ENCODE assay signal across 10 mouse cellular contexts in the genomic region with DNA sequence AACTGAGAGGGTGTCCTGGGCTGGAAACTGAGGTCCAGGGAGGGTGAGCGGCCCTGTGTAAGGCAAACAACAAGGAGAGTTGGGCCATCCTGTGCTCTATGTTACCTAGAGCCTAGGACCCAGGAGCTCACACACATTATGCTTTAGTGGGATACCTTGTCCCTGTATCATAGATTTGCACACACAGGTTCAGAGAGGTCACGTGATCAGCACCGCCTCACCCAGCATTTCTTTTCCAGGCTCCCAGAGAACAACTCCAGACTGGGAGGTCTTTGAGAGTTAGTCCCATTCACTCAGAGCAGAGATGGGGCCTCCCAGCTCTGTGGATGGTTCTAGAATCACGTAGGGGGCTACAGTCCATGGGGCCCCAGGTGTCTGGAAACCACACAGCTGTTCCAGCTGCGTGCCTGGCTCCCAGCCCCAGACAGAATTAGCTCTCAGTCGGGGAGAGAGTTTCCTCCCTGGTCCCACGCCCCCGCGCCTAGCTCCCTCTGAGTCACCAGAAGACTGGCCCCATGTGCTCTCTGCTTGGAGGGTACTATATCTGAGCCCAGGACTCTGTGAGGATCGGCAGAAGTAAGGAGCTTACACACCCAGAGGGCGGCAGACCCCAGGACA. TPM values are rescaled to one million over a fixed set of nuclear protein-coding genes. Genes with fewer than 3 reads are reported as not detected.
DNase-seq lines count a peak whose midpoint lies in the region; ATAC-seq and TF ChIP-seq lines count a peak whose summit lies in the region.
"Had no signal": no experiment of that assay in that cellular context is flagged by ENCODE, and none has a peak within 500 bp of the region (broad histone marks: within the 10 kb centered on the region; RNA-seq: fewer than 3 reads in every experiment).

No protein-coding gene starts in this region.

- H3K4me2 ChIP-seq in limb, embryonic 15.5 days = no peak overlapping the region
- no peak overlapping the region for H3K4me2 ChIP-seq in hindbrain, postnatal 0 days (ENCODE audit: low read depth, low read length)

- H3K36me3 ChIP-seq in heart, embryonic 10.5 days = no peaks in the 10 kb centered on the region
- H3K36me3 ChIP-seq in limb, embryonic 15.5 days = no peaks in the 10 kb centered on the region
- no peaks in the 10 kb centered on the region for H3K36me3 ChIP-seq in hindbrain, postnatal 0 days (ENCODE audit: insufficient read depth, low read length)

- H3K9ac ChIP-seq in limb, embryonic 15.5 days = no peak overlapping the region
- no peak overlapping the region for H3K9ac ChIP-seq in hindbrain, postnatal 0 days (replicated peaks; ENCODE audit: low read length)

- H3K4me3 ChIP-seq in heart, embryonic 10.5 days = no peak overlapping the region
- H3K4me3 ChIP-seq in limb, embryonic 15.5 days = no peak overlapping the region
- no peak overlapping the region for H3K4me3 ChIP-seq in hindbrain, postnatal 0 days (ENCODE audit: low read length)

- H3K9me3 ChIP-seq in heart, embryonic 10.5 days = no peaks in the 10 kb centered on the region
- no peaks in the 10 kb centered on the region for H3K9me3 ChIP-seq in limb, embryonic 15.5 days
- no peaks in the 10 kb centered on the region for H3K9me3 ChIP-seq in hindbrain, postnatal 0 days (ENCODE audit: low read length)

- TF ChIP-seq CTCF in hindbrain, postnatal 0 days (IDR thresholded peaks at IDR 0.05; ENCODE audit: low read depth) = no peak

- WGBS in heart, embryonic 10.5 days = 26% methylated on average over 11 of the region's 11 CpGs
- 31% methylated on average over 11 of the region's 11 CpGs for WGBS in limb, embryonic 15.5 days
- 65% methylated on average over 11 of the region's 11 CpGs for WGBS in hindbrain, postnatal 0 days

- peaks cover 44% of the 10 kb centered on the region for H3K27me3 ChIP-seq in heart, embryonic 10.5 days (ENCODE audit: insufficient read depth, poor library complexity, severe bottlenecking)
- no peaks in the 10 kb centered on the region for H3K27me3 ChIP-seq in limb, embryonic 15.5 days
- no peaks in the 10 kb centered on the region for H3K27me3 ChIP-seq in hindbrain, postnatal 0 days (ENCODE audit: insufficient read depth, low read length)

- peak overlapping the region; percentile 43; the same call in 1 of the 2 replicates for H3K27ac ChIP-seq in heart, embryonic 10.5 days
- peak overlapping the region; percentile 55; the same call in 1 of the 2 replicates for H3K27ac ChIP-seq in limb, embryonic 15.5 days
- no peak overlapping the region for H3K27ac ChIP-seq in hindbrain, postnatal 0 days
- H3K27ac ChIP-seq: kidney, postnatal 0 days had no signal

- ATAC-seq in limb, embryonic 15.5 days (ENCODE audit: insufficient number of reproducible peaks, low FRiP score, low TSS enrichment, low read depth) = peak; percentile 49
- ATAC-seq in hindbrain, postnatal 0 days = no peak

- peak; percentile 59 for DNase-seq in kidney, postnatal 10 days
- DNase-seq in kidney, adult 18-20 months = no peak
- DNase-seq in brain, adult 2 months (ENCODE audit: low read depth, low spot score) = peak; percentile 74
- DNase-seq in heart, embryonic 10.5 days (ENCODE audit: low spot score) = no peak
- no peak for DNase-seq in layer of hippocampus, postnatal 10 days (ENCODE audit: low spot score in 2 of 2)
- DNase-seq in spleen, adult 12 weeks (ENCODE audit: low spot score) = no peak
- DNase-seq in hindbrain, postnatal 0 days (ENCODE audit: low spot score) = no peak
- DNase-seq: cerebellum, postnatal 14 days had no signal

- H3K4me1 ChIP-seq in heart, embryonic 10.5 days = peaks cover 68% of the 10 kb centered on the region
- H3K4me1 ChIP-seq in limb, embryonic 15.5 days = peaks cover 69% of the 10 kb centered on the region
- no peaks in the 10 kb centered on the region for H3K4me1 ChIP-seq in hindbrain, postnatal 0 days (ENCODE audit: insufficient read depth, low read length)

RNA-seq across cellular contexts. Expression of gene Cmklr1, which starts 22.3 kb away (rescaled TPM):
- 1.3 and 3.3 TPM in 2 replicates for polyA plus RNA-seq in heart, embryonic 10.5 days (2016; fragmentation: Nextera tagmentation; extraction: Ambion mirVana)
- 10.4 and 12.0 TPM in 2 replicates for polyA plus RNA-seq in limb, embryonic 15.5 days (2015; fragmentation: Nextera tagmentation; extraction: Ambion mirVana)
- 1 to 10 TPM; 3.6 to 5.4 TPM for total RNA-seq in layer of hippocampus, postnatal 10 days (2021)
- 4.8 and 9.7 TPM in 2 replicates for total RNA-seq in hindbrain, postnatal 0 days (2014; rRNA removed)
- 0.91 and 1.6 TPM in 2 replicates for polyA plus RNA-seq in hindbrain, postnatal 0 days (2015; fragmentation: Nextera tagmentation; extraction: Ambion mirVana)

Comparison
In these comparisons a context has a peak if more than half of its experiments do, and no peak if none do; other contexts are left out.
1. DNase-seq: peak in kidney, postnatal 10 days (single experiment) and brain, adult 2 months (single experiment); none in kidney, adult 18-20 months (single experiment), heart, embryonic 10.5 days (single experiment), layer of hippocampus, postnatal 10 days (0 of 2), spleen, adult 12 weeks (single experiment) and hindbrain, postnatal 0 days (single experiment).